11 mouse cellular contexts compared by ENCODE assay signal in genomic region chr7:75644585-75644984, GRCm38 (mm10).
A peak's percentile ranks its signal among the peaks of the same experiment; 100 is the strongest.
DNase-seq lines count a peak whose midpoint lies in the region; ATAC-seq and TF ChIP-seq lines count a peak whose summit lies in the region.
"Had no signal": no experiment of that assay in that cellular context is flagged by ENCODE, and none has a peak within 500 bp of the region (broad histone marks: within the 10 kb centered on the region; RNA-seq: fewer than 3 reads in every experiment).

No protein-coding gene starts in this region.

- H3K4me2 ChIP-seq in forebrain, postnatal 0 days (ENCODE audit: low read depth) = 0 out of 2 replicates have a peak overlapping the region, but pooled peaks have one; percentile 1
- no peak overlapping the region for H3K4me2 ChIP-seq in forebrain, embryonic 16.5 days (ENCODE audit: low read length)
- peak overlapping the region; percentile 36; the same call in 1 of the 2 replicates for H3K4me2 ChIP-seq in kidney, embryonic 16.5 days (replicated peaks; ENCODE audit: low read depth, low read length)
- peak overlapping the region; percentile 61; the same call in 1 of the 2 replicates for H3K4me2 ChIP-seq in hindbrain, embryonic 14.5 days (replicated peaks)
- peak overlapping the region; percentile 31 for H3K4me2 ChIP-seq in neural tube, embryonic 14.5 days (ENCODE audit: low read depth, low read length)
- H3K4me2 ChIP-seq: liver, embryonic 12.5 days had no signal

- intact Hi-C loops in left cerebral cortex, postnatal 25 days (cut with DNase I) = no loop called here

- no peaks in the 10 kb centered on the region for H3K9me3 ChIP-seq in forebrain, postnatal 0 days (ENCODE audit: low read length)
- H3K9me3 ChIP-seq in forebrain, embryonic 16.5 days (ENCODE audit: control insufficient read depth, low read length) = no peaks in the 10 kb centered on the region
- H3K9me3 ChIP-seq in kidney, embryonic 16.5 days (ENCODE audit: low read length) = no peaks in the 10 kb centered on the region
- no peaks in the 10 kb centered on the region for H3K9me3 ChIP-seq in hindbrain, embryonic 14.5 days (ENCODE audit: control insufficient read depth, low read length)
- no peaks in the 10 kb centered on the region for H3K9me3 ChIP-seq in neural tube, embryonic 14.5 days (ENCODE audit: control insufficient read depth, low read length)
- H3K9me3 ChIP-seq: forebrain, embryonic 12.5 days; liver, embryonic 12.5 days had no signal

- no peaks in the 10 kb centered on the region for H3K27me3 ChIP-seq in forebrain, postnatal 0 days (ENCODE audit: insufficient read depth, low read length)
- H3K27me3 ChIP-seq in forebrain, embryonic 16.5 days (replicated peaks; ENCODE audit: control insufficient read depth, insufficient read depth, low read length) = no peaks in the 10 kb centered on the region
- no peaks in the 10 kb centered on the region for H3K27me3 ChIP-seq in kidney, embryonic 16.5 days (ENCODE audit: insufficient read depth, low read length)
- no peaks in the 10 kb centered on the region for H3K27me3 ChIP-seq in hindbrain, embryonic 14.5 days (ENCODE audit: control insufficient read depth, insufficient read depth, low read length)
- no peaks in the 10 kb centered on the region for H3K27me3 ChIP-seq in neural tube, embryonic 14.5 days (ENCODE audit: control insufficient read depth, insufficient read depth, low read length)
- H3K27me3 ChIP-seq: forebrain, embryonic 12.5 days; liver, embryonic 12.5 days had no signal

- H3K4me3 ChIP-seq in forebrain, postnatal 0 days (ENCODE audit: low read depth, low read length) = no peak overlapping the region
- H3K4me3 ChIP-seq in forebrain, embryonic 16.5 days (replicated peaks; ENCODE audit: low read length) = no peak overlapping the region
- 0 out of 2 replicates have a peak overlapping the region, but pooled peaks have one; percentile 2 for H3K4me3 ChIP-seq in kidney, embryonic 16.5 days (ENCODE audit: low read length)
- no peak overlapping the region for H3K4me3 ChIP-seq in hindbrain, embryonic 14.5 days (replicated peaks; ENCODE audit: low read length)
- no peak overlapping the region for H3K4me3 ChIP-seq in neural tube, embryonic 14.5 days (ENCODE audit: low read depth, low read length)
- H3K4me3 ChIP-seq: forebrain, embryonic 12.5 days; liver, embryonic 12.5 days had no signal

- H3K9ac ChIP-seq in forebrain, postnatal 0 days = no peak overlapping the region
- no peak overlapping the region for H3K9ac ChIP-seq in forebrain, embryonic 16.5 days (replicated peaks; ENCODE audit: low read depth, low read length)
- no peak overlapping the region for H3K9ac ChIP-seq in kidney, embryonic 16.5 days (replicated peaks; ENCODE audit: low read length)
- H3K9ac ChIP-seq in hindbrain, embryonic 14.5 days = no peak overlapping the region
- H3K9ac ChIP-seq in neural tube, embryonic 14.5 days (replicated peaks; ENCODE audit: low read depth, low read length) = no peak overlapping the region
- H3K9ac ChIP-seq: forebrain, embryonic 12.5 days; liver, embryonic 12.5 days had no signal

- H3K36me3 ChIP-seq in forebrain, postnatal 0 days (ENCODE audit: insufficient read depth) = no peaks in the 10 kb centered on the region
- no peaks in the 10 kb centered on the region for H3K36me3 ChIP-seq in forebrain, embryonic 16.5 days (ENCODE audit: control insufficient read depth, insufficient read depth)
- H3K36me3 ChIP-seq in kidney, embryonic 16.5 days (ENCODE audit: insufficient read depth, low read length) = 0 out of 2 replicates have a peak, but pooled peaks cover 3% of the 10 kb centered on the region
- no peaks in the 10 kb centered on the region for H3K36me3 ChIP-seq in hindbrain, embryonic 14.5 days (replicated peaks; ENCODE audit: control insufficient read depth, insufficient read depth)
- H3K36me3 ChIP-seq in neural tube, embryonic 14.5 days (ENCODE audit: control insufficient read depth, insufficient read depth, low read length) = no peaks in the 10 kb centered on the region
- H3K36me3 ChIP-seq: forebrain, embryonic 12.5 days had no signal

- WGBS in forebrain, postnatal 0 days = 89% methylated on average over 2 of the region's 2 CpGs
- 95% methylated on average over 2 of the region's 2 CpGs for whole genome bisulfite sequencing in forebrain, embryonic 16.5 days
- 60% methylated on average over 2 of the region's 2 CpGs for WGBS in kidney, embryonic 16.5 days
- WGBS in hindbrain, embryonic 14.5 days = 93% methylated on average over 2 of the region's 2 CpGs
- 78% methylated on average over 2 of the region's 2 CpGs for WGBS in neural tube, embryonic 14.5 days

- 0 out of 2 replicates have a peak, but pooled peaks cover 3% of the 10 kb centered on the region for H3K4me1 ChIP-seq in forebrain, postnatal 0 days (ENCODE audit: insufficient read depth)
- H3K4me1 ChIP-seq in forebrain, embryonic 16.5 days (replicated peaks; ENCODE audit: control insufficient read depth, insufficient read depth, low read length) = peaks cover 11% of the 10 kb centered on the region
- peaks cover 43% of the 10 kb centered on the region for H3K4me1 ChIP-seq in kidney, embryonic 16.5 days (ENCODE audit: insufficient read depth, low read length)
- H3K4me1 ChIP-seq in hindbrain, embryonic 14.5 days (replicated peaks; ENCODE audit: control insufficient read depth, insufficient read depth, low read length) = peaks cover 7% of the 10 kb centered on the region
- 0 out of 2 replicates have a peak, but pooled peaks cover 3% of the 10 kb centered on the region for H3K4me1 ChIP-seq in neural tube, embryonic 14.5 days (ENCODE audit: control insufficient read depth, insufficient read depth, low read length)

- TF ChIP-seq CTCF in forebrain, postnatal 0 days (IDR thresholded peaks at IDR 0.05; ENCODE audit: low read depth) = no peak

- no peak for DNase-seq in forebrain, postnatal 0 days
- DNase-seq in kidney, postnatal 14 days = no peak
- DNase-seq in hindbrain, embryonic 14.5 days (ENCODE audit: low spot score) = no peak
- no peak for DNase-seq in left cerebral cortex, postnatal 25 days (ENCODE audit: low spot score in 2 of 2)
- no peak for DNase-seq in urinary bladder, adult 2 months (ENCODE audit: low spot score)
- DNase-seq: cerebellum, adult 9-11 months had no signal

- ATAC-seq in forebrain, postnatal 0 days = no peak
- no peak for ATAC-seq in forebrain, embryonic 16.5 days
- no peak for ATAC-seq in kidney, embryonic 16.5 days (ENCODE audit: low FRiP score, low TSS enrichment)
- no peak for ATAC-seq in hindbrain, embryonic 14.5 days (ENCODE audit: low FRiP score)
- ATAC-seq in neural tube, embryonic 14.5 days (ENCODE audit: low read depth) = no peak
- ATAC-seq: liver, embryonic 12.5 days had no signal

- no peak overlapping the region for H3K27ac ChIP-seq in forebrain, postnatal 0 days (ENCODE audit: low read depth, low read length)
- H3K27ac ChIP-seq in forebrain, embryonic 16.5 days (ENCODE audit: low read length) = no peak overlapping the region
- H3K27ac ChIP-seq in kidney, embryonic 16.5 days (ENCODE audit: low read length) = 0 out of 2 replicates have a peak overlapping the region, but pooled peaks have one; percentile 50
- H3K27ac ChIP-seq in hindbrain, embryonic 14.5 days = no peak overlapping the region
- no peak overlapping the region for H3K27ac ChIP-seq in neural tube, embryonic 14.5 days (ENCODE audit: low read depth, low read length)
- H3K27ac ChIP-seq: forebrain, embryonic 12.5 days; liver, embryonic 12.5 days had no signal
